In genomic region chr13:103334392-103334686, GRCm38 (mm10) we compare ENCODE assay signal across 8 mouse cellular contexts. TPM values are rescaled to one million over a fixed set of nuclear protein-coding genes. Genes with fewer than 3 reads are reported as not detected.
DNase-seq lines count a peak whose midpoint lies in the region; ATAC-seq and TF ChIP-seq lines count a peak whose summit lies in the region.

TSS of gene Mast4 (minus strand) at chr13:103334497.

- WGBS in heart, embryonic 11.5 days (ENCODE audit: insufficient replicate concordance), result 0% methylated on average over 37 of the region's 44 CpGs
- under 1% methylated on average over 43 of the region's 44 CpGs for whole genome bisulfite sequencing in kidney, embryonic 14.5 days
- whole genome bisulfite sequencing in limb, embryonic 15.5 days, result under 1% methylated on average over 44 of the region's 44 CpGs

- peaks cover 45% of the 10 kb centered on the region for H3K79me2 ChIP-seq in myocyte (ENCODE audit: control insufficient read depth, insufficient read depth)

- no peak for TF ChIP-seq POLR2A in bone marrow macrophage, adult 2 months (IDR thresholded peaks at IDR 0.05; ENCODE audit: borderline replicate concordance, low read depth, low read length)
- TF ChIP-seq POLR2A in embryonic fibroblast, embryonic 13.5 days (IDR thresholded peaks at IDR 0.05; ENCODE audit: low read depth, low read length), result peak; percentile 54
- TF ChIP-seq POLR2A in myocyte (IDR thresholded peaks at IDR 0.05; ENCODE audit: insufficient read length, low read depth), result peak; percentile 84

- TF ChIP-seq CTCF in bone marrow macrophage, adult 2 months (IDR thresholded peaks at IDR 0.05; ENCODE audit: low read depth, low read length), result no peak
- no peak for TF ChIP-seq CTCF in embryonic fibroblast, embryonic 13.5 days (IDR thresholded peaks at IDR 0.05; ENCODE audit: borderline replicate concordance, insufficient read depth, low read length)

- H3K27me3 ChIP-seq in heart, embryonic 11.5 days (ENCODE audit: control insufficient read depth, insufficient read depth, low read length), result peaks cover 15% of the 10 kb centered on the region
- peaks cover 35% of the 10 kb centered on the region for H3K27me3 ChIP-seq in kidney, embryonic 14.5 days (ENCODE audit: control insufficient read depth, insufficient read depth, low read length)
- H3K27me3 ChIP-seq in limb, embryonic 15.5 days, result peaks cover 30% of the 10 kb centered on the region
- H3K27me3 ChIP-seq in myocyte (ENCODE audit: control insufficient read depth, insufficient read depth, insufficient read length), result no peaks in the 10 kb centered on the region

- ATAC-seq in heart, embryonic 11.5 days (replicated peaks; ENCODE audit: insufficient number of reproducible peaks, low FRiP score, low TSS enrichment), result peak; percentile 84
- peak; percentile 96 for ATAC-seq in kidney, embryonic 14.5 days (ENCODE audit: low FRiP score, low TSS enrichment)
- ATAC-seq in limb, embryonic 15.5 days (ENCODE audit: insufficient number of reproducible peaks, low FRiP score, low TSS enrichment, low read depth), result peak; percentile 91

- H3K4me2 ChIP-seq in heart, embryonic 11.5 days, result peak within 1 kb of the TSS; percentile 98
- H3K4me2 ChIP-seq in kidney, embryonic 14.5 days (replicated peaks; ENCODE audit: low read depth, low read length), result peak within 1 kb of the TSS; percentile 95
- H3K4me2 ChIP-seq in limb, embryonic 15.5 days, result peak within 1 kb of the TSS; percentile 95
- peak within 1 kb of the TSS; percentile 90 for H3K4me2 ChIP-seq in myocyte (ENCODE audit: low read depth)

- H3ac ChIP-seq in myocyte (ENCODE audit: control insufficient read depth, insufficient read length), result peak within 1 kb of the TSS; percentile 63

- H3K4me3 ChIP-seq in bone marrow macrophage, adult 2 months (ENCODE audit: insufficient read depth, low read length), result peak within 1 kb of the TSS; percentile 35
- H3K4me3 ChIP-seq in embryonic fibroblast, embryonic 13.5 days (ENCODE audit: insufficient read depth, low read length), result peak within 1 kb of the TSS; percentile 63
- H3K4me3 ChIP-seq in heart, embryonic 11.5 days (ENCODE audit: low read depth, low read length), result peak within 1 kb of the TSS; percentile 76
- peak within 1 kb of the TSS; percentile 76 for H3K4me3 ChIP-seq in kidney, embryonic 14.5 days (ENCODE audit: low read length)
- H3K4me3 ChIP-seq in limb, embryonic 15.5 days, result peak within 1 kb of the TSS; percentile 76
- peak within 1 kb of the TSS; percentile 83 for H3K4me3 ChIP-seq in myocyte

- H3K36me3 ChIP-seq in heart, embryonic 11.5 days (ENCODE audit: control insufficient read depth, insufficient read depth, low read length), result no peaks in the 10 kb centered on the region
- no peaks in the 10 kb centered on the region for H3K36me3 ChIP-seq in kidney, embryonic 14.5 days (ENCODE audit: control insufficient read depth, insufficient read depth, low read length)
- no peaks in the 10 kb centered on the region for H3K36me3 ChIP-seq in limb, embryonic 15.5 days
- H3K36me3 ChIP-seq in myocyte (ENCODE audit: control insufficient read depth, insufficient read depth), result peaks cover 4% of the 10 kb centered on the region

- no peak within 1 kb of the TSS for H3K27ac ChIP-seq in bone marrow macrophage, adult 2 months (ENCODE audit: insufficient read depth, low read depth, low read length)
- no peak within 1 kb of the TSS for H3K27ac ChIP-seq in embryonic fibroblast, embryonic 13.5 days (ENCODE audit: insufficient read depth, low read length)
- H3K27ac ChIP-seq in heart, embryonic 11.5 days (ENCODE audit: low read depth, low read length), result no peak within 1 kb of the TSS
- H3K27ac ChIP-seq in kidney, embryonic 14.5 days (ENCODE audit: low read depth, low read length), result no peak within 1 kb of the TSS
- 0 out of 2 replicates have a peak within 1 kb of the TSS, but pooled peaks have one; percentile 39 for H3K27ac ChIP-seq in limb, embryonic 15.5 days

- peak within 1 kb of the TSS; percentile 73 for H3K9ac ChIP-seq in heart, embryonic 11.5 days (ENCODE audit: low read depth, low read length)
- H3K9ac ChIP-seq in kidney, embryonic 14.5 days (ENCODE audit: low read depth, low read length), result peak within 1 kb of the TSS; percentile 61
- H3K9ac ChIP-seq in limb, embryonic 15.5 days, result peak within 1 kb of the TSS; percentile 68

- no peaks in the 10 kb centered on the region for H3K9me3 ChIP-seq in heart, embryonic 11.5 days (replicated peaks; ENCODE audit: control insufficient read depth, low read length)
- H3K9me3 ChIP-seq in kidney, embryonic 14.5 days (ENCODE audit: control insufficient read depth, low read length), result no peaks in the 10 kb centered on the region
- H3K9me3 ChIP-seq in limb, embryonic 15.5 days, result no peaks in the 10 kb centered on the region

- DNase-seq in 3134 (ENCODE audit: extremely low read depth, insufficient read length, low spot score), result peak; percentile 93
- DNase-seq in telencephalon, adult 2 months (ENCODE audit: low read depth, low spot score), result peak; percentile 62

- H3K4me1 ChIP-seq in bone marrow macrophage, adult 2 months (ENCODE audit: control insufficient read depth, insufficient read depth, low read length), result no peaks in the 10 kb centered on the region
- H3K4me1 ChIP-seq in embryonic fibroblast, embryonic 13.5 days (ENCODE audit: control insufficient read depth, insufficient read depth, low read length), result peaks cover 4% of the 10 kb centered on the region; the same call in 1 of the 2 replicates
- peaks cover 13% of the 10 kb centered on the region for H3K4me1 ChIP-seq in heart, embryonic 11.5 days (ENCODE audit: control insufficient read depth, insufficient read depth, low read length)
- H3K4me1 ChIP-seq in kidney, embryonic 14.5 days (ENCODE audit: control insufficient read depth, insufficient read depth, low read length), result 0 out of 2 replicates have a peak, but pooled peaks cover 3% of the 10 kb centered on the region
- peaks cover 25% of the 10 kb centered on the region for H3K4me1 ChIP-seq in limb, embryonic 15.5 days

TF ChIP-seq in myocyte, 11 proteins besides CTCF, POLR2A, EP300 and RAD21:
- TF ChIP-seq TCF12 (IDR thresholded peaks at IDR 0.05; ENCODE audit: insufficient read depth, poor library complexity, severe bottlenecking) (no peak), MYOG (IDR thresholded peaks at IDR 0.05; ENCODE audit: control insufficient read depth in 1 of 3, insufficient read depth in 1 of 3, insufficient read length in 2 of 3, low read depth in 2 of 3) (peak in 1 of 3 experiments; percentile 32), REST (IDR thresholded peaks at IDR 0.05; ENCODE audit: insufficient read depth, insufficient read length) (no peak), USF1 (IDR thresholded peaks at IDR 0.05; ENCODE audit: low read depth) (no peak), CEBPB (IDR thresholded peaks at IDR 0.05; ENCODE audit: insufficient read depth, poor library complexity, severe bottlenecking) (no peak), MAX (IDR thresholded peaks at IDR 0.05; ENCODE audit: low read depth) (no peak), MYOD1 (IDR thresholded peaks at IDR 0.05; ENCODE audit: control insufficient read depth in 1 of 3, insufficient read length in 2 of 3, low read depth in 2 of 3) (no peak), E2F4 (IDR thresholded peaks at IDR 0.05; ENCODE audit: insufficient read depth) (no peak), POLR2AphosphoS2 (IDR thresholded peaks at IDR 0.05; ENCODE audit: insufficient read length, low read depth) (peak; percentile 59), SRF (IDR thresholded peaks at IDR 0.05; ENCODE audit: control insufficient read depth, insufficient read length, low read depth) (no peak), TCF3 (IDR thresholded peaks at IDR 0.05; ENCODE audit: insufficient read length, low read depth) (no peak)

RNA-seq across cellular contexts. Expression of gene Mast4, which starts in this region (rescaled TPM):
- polyA plus RNA-seq in bone marrow macrophage, adult 2 months (2012; ENCODE audit: insufficient read depth, insufficient read length, missing spikeins), result 0.27 and 0.44 TPM in 2 replicates
- polyA plus RNA-seq in embryonic fibroblast, embryonic 13.5 days (2011; ENCODE audit: insufficient read length, low read depth, missing spikeins), result 51.8 and 80.7 TPM in 2 replicates
- polyA plus RNA-seq in heart, embryonic 11.5 days (2014; fragmentation: Nextera tagmentation; extraction: Ambion mirVana), result 39.3 and 45.4 TPM in 2 replicates
- polyA plus RNA-seq in kidney, embryonic 14.5 days (2014; fragmentation: Nextera tagmentation; extraction: Ambion mirVana), result 25.1 and 31.0 TPM in 2 replicates
- polyA plus RNA-seq in limb, embryonic 15.5 days (2015; fragmentation: Nextera tagmentation; extraction: Ambion mirVana), result 25.3 and 26.3 TPM in 2 replicates
- 15.0 TPM for polyA plus RNA-seq in myocyte (2012; fragmentation: generic; extraction: Trizol)

Comparison
In these comparisons a context has a peak if more than half of its experiments do, and no peak if none do; other contexts are left out.
1. RNA of gene Mast4 (polyA plus RNA-seq): 51.8 to 80.7 TPM in embryonic fibroblast, embryonic 13.5 days, 39.3 to 45.4 TPM in heart, embryonic 11.5 days, 25.1 to 31.0 TPM in kidney, embryonic 14.5 days, 25.3 to 26.3 TPM in limb, embryonic 15.5 days and 15.0 TPM in myocyte (single experiment); 0.27 to 0.44 TPM in bone marrow macrophage, adult 2 months; every median in the first group is over 10 times any median in the second.
2. Peak in every context shown above with its lines, with median percentiles within 50 percentile points of each other: H3K4me3 ChIP-seq, ATAC-seq, H3K4me2 ChIP-seq and H3K9ac ChIP-seq.